8 mouse cellular contexts compared by ENCODE assay signal in genomic region chr6:112946021-112946811, GRCm38 (mm10). TPM values are rescaled to one million over a fixed set of nuclear protein-coding genes. Genes with fewer than 3 reads are reported as not detected.
A peak's percentile ranks its signal among the peaks of the same experiment; 100 is the strongest.
DNase-seq lines count a peak whose midpoint lies in the region; ATAC-seq and TF ChIP-seq lines count a peak whose summit lies in the region.

No protein-coding gene starts in this region.

- H3K4me3 ChIP-seq in layer of hippocampus, adult 2 months: peak overlapping the region; percentile 91
- peak overlapping the region; percentile 51 for H3K4me3 ChIP-seq in hindbrain, embryonic 12.5 days
- H3K4me3 ChIP-seq in midbrain, embryonic 10.5 days: peak overlapping the region; percentile 91

- H3K9ac ChIP-seq in hindbrain, embryonic 12.5 days: peak overlapping the region; percentile 93

- H3K9me3 ChIP-seq in hindbrain, embryonic 12.5 days (replicated peaks): no peaks in the 10 kb centered on the region
- H3K9me3 ChIP-seq in midbrain, embryonic 10.5 days (replicated peaks): no peaks in the 10 kb centered on the region; the same call in 1 of the 2 replicates

- no peak for TF ChIP-seq CTCF in layer of hippocampus, adult 2 months (conservative IDR thresholded peaks at IDR 0.05)

- ATAC-seq in hindbrain, embryonic 12.5 days (ENCODE audit: low FRiP score): peak; percentile 20; the same call in 1 of the 2 replicates

- H3K27me3 ChIP-seq in hindbrain, embryonic 12.5 days: no peaks in the 10 kb centered on the region
- H3K27me3 ChIP-seq in midbrain, embryonic 10.5 days (ENCODE audit: low read depth, poor library complexity, severe bottlenecking): no peaks in the 10 kb centered on the region

- WGBS in hindbrain, embryonic 12.5 days: 5% methylated on average over 12 of the region's 12 CpGs
- WGBS in midbrain, embryonic 10.5 days: 3% methylated on average over 12 of the region's 12 CpGs

- H3K36me3 ChIP-seq in hindbrain, embryonic 12.5 days: peaks cover 17% of the 10 kb centered on the region; the same call in 1 of the 2 replicates
- peaks cover 31% of the 10 kb centered on the region for H3K36me3 ChIP-seq in midbrain, embryonic 10.5 days

- peak overlapping the region; percentile 55 for H3K4me2 ChIP-seq in hindbrain, embryonic 12.5 days (replicated peaks)

- H3K27ac ChIP-seq in layer of hippocampus, adult 2 months: peak overlapping the region; percentile 93
- peak overlapping the region; percentile 94 for H3K27ac ChIP-seq in hindbrain, embryonic 12.5 days
- H3K27ac ChIP-seq in midbrain, embryonic 10.5 days (replicated peaks): peak overlapping the region; percentile 95

- DNase-seq in layer of hippocampus, adult 2 months (ENCODE audit: low spot score in 2 of 2): no peak
- DNase-seq in layer of hippocampus, postnatal 36 days: no peak
- peak; percentile 60 for DNase-seq in NIH3T3 (ENCODE audit: low read depth)
- peak; percentile 45 for DNase-seq in embryo, embryonic 11 days
- no peak for DNase-seq in midbrain, embryonic 10.5 days (ENCODE audit: low spot score)
- no peak for DNase-seq in layer of hippocampus, postnatal 25 days (ENCODE audit: extremely low spot score in 1 of 2, low spot score in 1 of 2)
- DNase-seq in layer of hippocampus, adult 9-11 months: no peak

- H3K4me1 ChIP-seq in hindbrain, embryonic 12.5 days: peaks cover 56% of the 10 kb centered on the region
- H3K4me1 ChIP-seq in midbrain, embryonic 10.5 days: peaks cover 71% of the 10 kb centered on the region

RNA-seq across cellular contexts. Expression of gene Srgap3, which starts 0.8 kb away (rescaled TPM):
- 100 to 1,000 TPM; 288 to 291 TPM for total RNA-seq in layer of hippocampus, adult 2 months (2021)
- 100 to 1,000 TPM; 276 to 301 TPM for total RNA-seq in layer of hippocampus, postnatal 36 days (2021)
- polyA plus RNA-seq in hindbrain, embryonic 12.5 days (2016; fragmentation: Nextera tagmentation; extraction: Ambion mirVana): 44.8 and 48.9 TPM in 2 replicates
- 30.9 and 44.7 TPM in 2 replicates for polyA plus RNA-seq in midbrain, embryonic 10.5 days (2016; fragmentation: Nextera tagmentation; extraction: Ambion mirVana)
- 100 to 1,000 TPM; 241 to 270 TPM for total RNA-seq in layer of hippocampus, postnatal 25 days (2021)

Comparison
In these comparisons a context has a peak if more than half of its experiments do, and no peak if none do; other contexts are left out.
1. DNase-seq: peak in NIH3T3 (single experiment) and embryo, embryonic 11 days (single experiment); none in layer of hippocampus, adult 2 months (0 of 2), layer of hippocampus, postnatal 36 days (0 of 2), midbrain, embryonic 10.5 days (single experiment), layer of hippocampus, postnatal 25 days (0 of 2) and layer of hippocampus, adult 9-11 months (single experiment).
2. Peak in every context shown above with its lines, with median percentiles within 50 percentile points of each other: H3K27ac ChIP-seq and H3K4me3 ChIP-seq.